Mouse (Mus musculus) neural tube, embryonic 14.5 days (tissue): ENCODE measurements around the gene Myh7b. TPM values are rescaled to one million over a fixed set of nuclear protein-coding genes. Genes with fewer than 3 reads are reported as not detected.

Source experiments
- ATAC-seq: fragments of 200-750 bp; cut with Nextera tagmentation; 2 replicates; pipeline ENCODE4 v1.8.0; 2017; ENCODE audit warnings: low read depth, mild to moderate bottlenecking, moderate TSS enrichment, moderate library complexity
- H3K27ac ChIP-seq: fragments of 300-500 bp; sonication (generic); 2 replicates; pipeline ENCODE4 v1.5.1; 2014; ENCODE audit warnings: low read depth, mild to moderate bottlenecking, control low read depth, low read length, moderate library complexity, mixed read lengths
- H3K27me3 ChIP-seq: fragments of 300-500 bp; sonication (generic); 2 replicates; pipeline ENCODE4 v1.6.1; 2014; ENCODE audit warnings: low read length; ENCODE audit not compliant: control insufficient read depth, insufficient read depth
- H3K36me3 ChIP-seq: fragments of 300-500 bp; sonication (generic); 2 replicates; pipeline ENCODE4 v1.6.1; 2014; ENCODE audit warnings: low read length, mixed read lengths; ENCODE audit not compliant: control insufficient read depth, insufficient read depth
- H3K4me1 ChIP-seq: fragments of 300-500 bp; sonication (generic); 2 replicates; pipeline ENCODE4 v1.6.1; 2014; ENCODE audit warnings: low read length; ENCODE audit not compliant: control insufficient read depth, insufficient read depth
- H3K4me2 ChIP-seq: fragments of 300-500 bp; sonication (generic); 2 replicates; pipeline ENCODE4 v1.6.1; 2014; ENCODE audit warnings: mild to moderate bottlenecking, low read depth, low read length, control low read depth
- H3K4me3 ChIP-seq: fragments of 300-500 bp; sonication (generic); 2 replicates; pipeline ENCODE4 v1.5.1; 2014; ENCODE audit warnings: low read depth, low read length, control low read depth, mixed read lengths
- H3K9ac ChIP-seq: fragments of 300-500 bp; sonication (generic); replicated peaks from 2 replicates; pipeline ENCODE4 v1.6.1; 2014; ENCODE audit warnings: low read depth, mild to moderate bottlenecking, control low read depth, low read length, mixed read lengths
- H3K9me3 ChIP-seq: fragments of 300-500 bp; sonication (generic); 2 replicates; pipeline ENCODE4 v1.6.1; 2016; ENCODE audit warnings: low read length; ENCODE audit not compliant: control insufficient read depth
- WGBS: fragments of 180-500 bp; shearing (Covaris S2); extraction: QIAGEN DNeasy Blood & Tissue Kit; methylation state at CpG from one replicate; pipeline ENCODE4 v1.1.7; 2014; 5-methylcytosine and 5-hydroxymethylcytosine counted together
- polyA plus RNA-seq: library from polyadenylated mRNA; unstranded; fragments of >200 nt; fragmentation: Nextera tagmentation; extraction: Ambion mirVana; gene quantifications from 2 replicates; pipeline ENCODE4 v1.2.1, GENCODE M21; 2014

Myh7b gene
- polyA plus RNA-seq, result 0.50 and 0.52 TPM in 2 replicates

DNA sequence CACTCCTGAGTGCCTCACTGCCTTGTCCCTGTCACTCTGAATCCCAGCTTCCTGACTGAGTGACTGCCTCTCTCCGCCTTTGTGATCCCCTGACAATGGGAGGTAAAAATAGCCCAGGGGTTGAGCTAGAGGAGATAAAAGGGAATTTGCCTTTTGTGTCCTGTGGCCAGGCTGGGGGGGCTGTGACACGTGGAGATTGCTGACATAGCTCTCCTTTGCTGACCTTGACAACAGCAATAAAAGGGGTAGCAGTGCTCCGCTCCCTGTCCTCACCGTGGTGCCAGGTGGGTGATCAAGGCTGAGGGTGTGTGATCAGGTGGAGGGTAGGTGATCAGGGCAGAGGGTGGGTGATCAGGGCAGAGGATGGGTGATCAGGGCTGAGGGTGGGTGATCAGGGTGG, at the start of gene Myh7b:
Gene Myh7b, plus strand, starts transcription at position 235 of the 400 bp plus-strand sequence.
- no peak within 1 kb of the TSS for H3K4me3 ChIP-seq
- H3K9ac ChIP-seq, result no peak within 1 kb of the TSS
- 29% methylated on average over 4 of the region's 4 CpGs for WGBS
- H3K27ac ChIP-seq, result no peak within 1 kb of the TSS
- no peaks in the 10 kb centered on the region for H3K36me3 ChIP-seq
- no peaks in the 10 kb centered on the region for H3K9me3 ChIP-seq
- H3K4me1 ChIP-seq, result 0 out of 2 replicates have a peak, but pooled peaks cover 3% of the 10 kb centered on the region
- ATAC-seq, result no peak
- H3K4me2 ChIP-seq, result no peak within 1 kb of the TSS
- no peaks in the 10 kb centered on the region for H3K27me3 ChIP-seq

DNA sequence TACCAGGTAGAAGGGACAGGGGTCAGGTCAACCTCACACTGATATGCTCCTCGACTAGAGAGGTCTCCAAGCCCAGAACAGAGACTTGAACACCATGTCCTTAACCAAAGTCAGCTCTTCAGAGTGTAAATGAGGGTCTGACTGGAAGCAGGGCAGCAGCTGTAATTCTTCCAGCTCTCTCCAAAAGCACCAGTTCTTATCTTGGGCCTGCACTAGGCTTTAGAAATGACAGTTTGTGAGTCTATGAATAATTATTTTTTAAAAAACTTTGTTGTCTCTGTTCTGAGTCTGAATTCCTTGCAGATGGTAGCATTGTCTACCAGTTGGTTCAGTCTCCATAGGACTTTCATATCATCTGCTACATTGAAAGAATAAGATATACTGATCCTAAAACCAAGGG, 48.8 kb upstream of the Myh7b start:
- WGBS, result 75% methylated on average over 1 of the region's 1 CpGs
- no peak overlapping the region for H3K4me3 ChIP-seq
- peaks cover 12% of the 10 kb centered on the region; the same call in 1 of the 2 replicates for H3K36me3 ChIP-seq
- H3K4me2 ChIP-seq, result no peak overlapping the region
- H3K27ac ChIP-seq, result no peak overlapping the region
- no peak overlapping the region for H3K9ac ChIP-seq
- H3K4me1 ChIP-seq, result no peaks in the 10 kb centered on the region
- no peaks in the 10 kb centered on the region for H3K27me3 ChIP-seq
- no peak for ATAC-seq
- no peaks in the 10 kb centered on the region for H3K9me3 ChIP-seq

DNA sequence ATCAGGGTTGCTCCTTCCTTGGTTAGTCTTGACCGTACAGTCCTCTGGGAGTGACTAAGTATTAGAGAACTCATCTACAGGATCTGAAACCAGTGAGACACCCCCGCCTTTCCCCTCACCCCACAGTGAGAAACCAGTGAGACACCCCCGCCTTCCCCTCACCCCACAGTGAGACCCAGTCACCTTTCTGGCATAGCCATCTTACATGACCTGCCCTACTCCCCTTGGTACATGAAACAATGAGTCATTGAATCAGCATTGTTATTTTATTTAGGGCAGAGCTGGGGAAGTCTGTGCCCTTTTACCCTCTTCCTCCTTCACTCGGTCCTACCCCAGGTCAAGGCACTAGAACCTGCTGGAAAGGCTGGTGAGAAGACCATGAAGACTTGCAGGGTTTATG, 48.1 kb upstream of the Myh7b start:
- Histone ChIP-seq H3K4me2 (no peak overlapping the region), H3K4me1 (no peaks in the 10 kb centered on the region), H3K27me3 (no peaks in the 10 kb centered on the region), H3K9ac (no peak overlapping the region), H3K27ac (no peak overlapping the region), H3K4me3 (no peak overlapping the region), H3K36me3 (peaks cover 12% of the 10 kb centered on the region; the same call in 1 of the 2 replicates), H3K9me3 (no peaks in the 10 kb centered on the region)
- ATAC-seq, result no peak
- WGBS, result 79% methylated on average over 4 of the region's 4 CpGs

DNA sequence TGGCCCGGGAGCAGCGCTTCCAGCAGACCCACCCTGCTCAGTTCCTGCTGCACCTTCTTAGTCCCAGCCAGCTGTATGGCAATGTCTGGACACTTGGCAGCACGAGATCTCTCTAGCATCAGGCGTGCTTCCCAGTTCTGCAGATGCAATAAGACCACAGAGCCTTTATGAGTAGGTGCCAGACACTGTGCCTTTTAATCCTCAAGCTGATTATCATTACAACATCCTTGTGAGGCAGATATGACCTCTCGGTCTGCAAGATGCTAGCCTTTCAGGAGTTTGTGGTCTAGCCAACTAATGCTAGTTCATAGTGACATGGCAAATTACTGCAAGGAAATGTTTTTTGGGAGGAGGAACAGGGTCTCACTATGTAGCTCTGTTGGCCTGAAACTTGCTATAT, 43.3 kb upstream of the Myh7b start:
- no peaks in the 10 kb centered on the region for H3K36me3 ChIP-seq
- H3K4me2 ChIP-seq, result no peak overlapping the region
- H3K9ac ChIP-seq, result no peak overlapping the region
- no peak overlapping the region for H3K27ac ChIP-seq
- no peak for ATAC-seq
- H3K9me3 ChIP-seq, result no peaks in the 10 kb centered on the region
- no peaks in the 10 kb centered on the region for H3K27me3 ChIP-seq
- no peaks in the 10 kb centered on the region for H3K4me1 ChIP-seq
- H3K4me3 ChIP-seq, result no peak overlapping the region
- WGBS, result 93% methylated on average over 5 of the region's 5 CpGs

DNA sequence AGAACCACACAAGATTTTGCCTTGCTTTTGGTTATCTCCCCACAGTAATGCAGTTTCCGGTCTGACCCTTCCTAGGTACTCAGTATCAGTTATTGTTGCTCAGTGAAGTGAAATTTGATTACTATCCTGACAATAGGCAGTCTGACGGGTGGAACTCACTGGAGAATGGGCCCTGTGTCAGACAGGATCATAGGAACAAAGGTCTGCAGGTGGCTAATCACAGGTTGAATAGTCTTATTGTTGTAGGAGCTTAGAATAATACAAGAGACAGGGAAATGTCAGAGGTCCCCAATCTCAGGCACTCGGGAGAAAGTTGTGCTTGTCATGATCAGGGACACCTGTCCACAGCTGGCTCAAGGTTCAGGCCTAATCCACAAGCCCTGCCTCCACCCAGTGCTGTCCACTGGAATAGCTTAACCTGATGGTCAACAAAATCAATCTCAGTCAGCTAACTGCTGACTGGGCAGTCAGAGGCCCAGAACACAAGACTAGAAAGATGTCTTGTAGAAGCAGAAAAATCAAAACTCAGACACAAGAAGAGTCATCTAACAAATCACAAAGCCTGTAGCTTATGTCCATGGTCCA, 41.7 kb upstream of the Myh7b start:
- Histone ChIP-seq H3K27me3 (no peaks in the 10 kb centered on the region), H3K9ac (no peak overlapping the region), H3K4me3 (no peak overlapping the region), H3K27ac (no peak overlapping the region), H3K9me3 (no peaks in the 10 kb centered on the region), H3K4me2 (no peak overlapping the region), H3K4me1 (no peaks in the 10 kb centered on the region), H3K36me3 (no peaks in the 10 kb centered on the region)
- 12% methylated on average over 3 of the region's 3 CpGs for WGBS
- ATAC-seq, result no peak

DNA sequence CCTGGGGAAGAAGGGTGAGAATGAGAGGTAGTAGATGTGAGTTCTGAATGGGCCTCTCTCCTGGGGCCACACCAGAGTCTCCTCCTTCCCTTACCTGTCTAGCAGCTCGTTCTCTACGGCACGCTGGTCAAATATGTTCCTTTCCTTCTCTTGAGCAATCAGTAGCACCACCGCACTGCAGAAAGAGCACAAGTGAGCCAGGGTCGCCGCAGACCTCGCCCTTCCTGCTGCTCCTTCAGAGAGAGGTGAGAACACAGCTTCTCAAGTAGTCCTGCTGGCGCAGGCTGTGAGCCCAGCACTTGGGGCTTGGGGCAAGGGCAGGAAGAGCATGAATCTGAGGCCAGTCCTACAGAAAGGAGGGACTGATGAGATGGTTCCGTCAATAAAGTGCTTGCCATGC, 38.0 kb upstream of the Myh7b start:
- no peak overlapping the region for H3K4me2 ChIP-seq
- H3K9ac ChIP-seq, result no peak overlapping the region
- WGBS, result 93% methylated on average over 9 of the region's 9 CpGs
- no peaks in the 10 kb centered on the region for H3K36me3 ChIP-seq
- H3K4me3 ChIP-seq, result no peak overlapping the region
- no peak for ATAC-seq
- H3K27me3 ChIP-seq, result no peaks in the 10 kb centered on the region
- no peak overlapping the region for H3K27ac ChIP-seq
- H3K4me1 ChIP-seq, result no peaks in the 10 kb centered on the region
- no peaks in the 10 kb centered on the region for H3K9me3 ChIP-seq

DNA sequence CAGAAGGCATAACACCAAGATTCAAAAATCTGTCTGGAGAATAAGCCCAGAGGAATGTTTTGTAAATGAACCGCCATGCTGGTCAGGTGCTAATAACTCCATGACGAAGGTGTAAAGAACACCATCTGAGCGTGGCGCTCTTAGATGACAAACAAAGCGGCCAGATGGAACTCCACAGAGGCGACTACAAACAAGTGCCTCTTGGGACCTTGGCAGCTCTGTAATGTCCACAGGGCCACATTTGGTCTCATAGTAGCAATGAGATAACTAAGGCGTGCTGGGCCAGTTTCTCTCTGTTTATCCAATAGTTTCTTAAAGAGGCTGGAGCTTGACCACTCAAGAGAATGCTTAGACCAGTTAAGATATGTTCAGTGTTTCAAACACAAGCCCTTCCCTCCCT, 37.0 kb upstream of the Myh7b start:
- no peak overlapping the region for H3K4me2 ChIP-seq
- no peak overlapping the region for H3K27ac ChIP-seq
- no peaks in the 10 kb centered on the region for H3K36me3 ChIP-seq
- ATAC-seq, result no peak
- no peaks in the 10 kb centered on the region for H3K9me3 ChIP-seq
- H3K4me3 ChIP-seq, result no peak overlapping the region
- H3K9ac ChIP-seq, result no peak overlapping the region
- H3K4me1 ChIP-seq, result no peaks in the 10 kb centered on the region
- H3K27me3 ChIP-seq, result no peaks in the 10 kb centered on the region
- WGBS, result 89% methylated on average over 7 of the region's 7 CpGs

DNA sequence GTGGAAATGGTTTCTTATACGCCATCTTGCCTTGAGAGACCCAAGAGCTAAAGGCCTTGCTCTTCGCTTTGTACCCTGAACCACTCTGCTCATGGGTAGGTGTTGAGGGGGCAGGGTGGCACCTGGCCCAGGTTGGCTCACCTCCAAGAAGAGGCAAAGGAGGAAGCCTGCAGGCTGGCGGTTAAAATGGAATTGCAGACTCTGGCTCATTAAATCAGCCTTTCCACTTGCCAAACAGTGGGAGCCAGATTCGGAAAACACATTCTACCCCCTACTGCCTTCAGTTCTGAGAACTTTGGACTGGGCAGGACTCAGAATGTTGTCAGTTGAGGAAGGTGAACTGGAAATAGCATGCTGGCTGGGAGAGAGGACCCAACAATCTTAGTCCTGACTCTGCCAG, 36.3 kb upstream of the Myh7b start:
- ATAC-seq, result no peak
- Histone ChIP-seq H3K9me3 (no peaks in the 10 kb centered on the region), H3K9ac (no peak overlapping the region), H3K4me3 (no peak overlapping the region), H3K27me3 (no peaks in the 10 kb centered on the region), H3K27ac (no peak overlapping the region), H3K4me2 (no peak overlapping the region), H3K4me1 (no peaks in the 10 kb centered on the region), H3K36me3 (no peaks in the 10 kb centered on the region)
- 87% methylated on average over 4 of the region's 4 CpGs for WGBS

DNA sequence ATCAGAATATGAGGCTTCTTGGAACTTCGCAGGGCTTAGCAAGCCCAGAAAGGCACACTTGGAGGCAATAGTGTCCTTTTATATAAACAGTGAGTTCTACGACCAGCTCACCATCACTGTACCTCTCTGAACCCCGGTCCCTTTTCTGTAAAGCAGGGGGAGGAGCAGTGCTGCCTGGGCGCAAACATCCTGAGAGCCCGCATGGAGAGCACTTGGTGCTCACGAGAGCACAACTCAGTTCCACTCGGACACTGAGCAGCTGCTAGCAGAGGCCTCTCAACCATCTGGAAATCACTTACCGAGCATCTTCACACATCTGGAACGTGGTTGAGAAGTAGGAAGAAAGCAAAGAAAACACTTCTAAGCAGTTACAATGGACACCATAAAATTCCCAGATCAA, 34.4 kb upstream of the Myh7b start:
- Histone ChIP-seq H3K4me2 (no peak overlapping the region), H3K9ac (no peak overlapping the region), H3K36me3 (no peaks in the 10 kb centered on the region; the same call in 1 of the 2 replicates), H3K4me3 (no peak overlapping the region), H3K27me3 (no peaks in the 10 kb centered on the region), H3K4me1 (no peaks in the 10 kb centered on the region), H3K27ac (no peak overlapping the region), H3K9me3 (no peaks in the 10 kb centered on the region)
- WGBS, result 76% methylated on average over 9 of the region's 9 CpGs
- ATAC-seq, result no peak
